Mouse (Mus musculus): Measurements from ENCODE around the gene Cobll1. TPM values are rescaled to one million over a fixed set of nuclear protein-coding genes. Genes with fewer than 3 reads are reported as not detected.

The Cobll1 gene
- total RNA-seq, 2 experiments from 2014 or later: 1.0 to 3.6 TPM

DNA sequence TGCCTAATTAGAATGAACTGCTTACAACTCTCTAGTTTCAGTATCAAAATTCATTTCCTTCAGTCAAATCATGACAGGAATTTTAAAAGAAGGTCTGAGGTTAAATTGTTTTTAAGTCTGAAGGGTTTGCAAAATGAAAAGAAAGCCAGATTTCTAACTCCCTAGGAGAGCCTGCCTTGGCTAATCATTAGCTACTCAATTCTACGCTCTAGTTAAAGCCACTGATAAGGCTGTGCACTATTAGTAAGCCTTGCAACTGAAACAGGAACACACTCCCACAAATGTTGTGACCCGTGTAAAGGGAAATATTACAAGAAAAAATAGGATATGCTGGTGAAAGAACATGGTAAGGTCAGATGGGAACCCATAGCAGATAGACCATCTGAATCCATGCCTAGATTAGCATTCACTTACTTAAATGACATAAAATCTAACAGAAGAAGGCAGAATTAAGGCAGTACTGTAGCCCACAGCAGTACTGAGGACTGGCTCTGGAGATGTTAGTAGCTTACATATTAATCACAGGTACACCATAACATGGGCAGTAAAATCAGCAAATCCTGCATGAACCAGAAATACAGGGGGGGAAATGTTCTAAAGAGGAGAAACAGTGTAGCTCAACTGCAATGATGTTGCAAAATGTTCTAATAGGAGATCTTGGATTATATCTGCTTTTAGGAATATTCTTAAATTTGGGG lies 122.6 kb downstream of the Cobll1 start:
- no peak for ATAC-seq (replicated peaks; ENCODE audit: poor library complexity, severe bottlenecking)

DNA sequence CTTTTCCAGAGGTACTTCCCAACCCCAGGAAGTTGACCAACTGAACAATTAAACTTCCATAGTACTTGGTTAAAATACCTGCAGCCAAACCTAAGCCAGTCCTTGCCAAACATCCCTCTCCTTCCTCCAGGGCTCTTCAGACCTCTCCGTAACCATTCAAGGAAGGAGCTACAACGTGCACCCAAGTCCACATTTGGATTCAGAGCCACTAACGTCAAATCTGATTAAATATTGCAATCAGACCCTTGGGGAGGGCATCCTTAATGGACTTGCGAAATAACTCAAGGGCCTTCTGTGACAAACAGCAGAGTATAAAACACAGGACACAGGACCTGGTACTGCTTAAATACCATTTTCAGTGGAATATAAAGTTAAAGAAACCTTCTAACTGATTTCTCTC lies 126.0 kb downstream of the Cobll1 start:
- peak; percentile 35; the same call in 1 of the 2 replicates for ATAC-seq (replicated peaks; ENCODE audit: poor library complexity, severe bottlenecking)

GRCm38 (mm10) chr2:65104569-65104968 lies 134.6 kb downstream of the Cobll1 start:
- no peak for ATAC-seq (replicated peaks; ENCODE audit: poor library complexity, severe bottlenecking)

- ATAC-seq (replicated peaks; ENCODE audit: poor library complexity, severe bottlenecking): no peak
These were observed 135.4 kb downstream of the Cobll1 start for GRCm38 (mm10) chr2:65103801-65104200.

- ATAC-seq (replicated peaks; ENCODE audit: poor library complexity, severe bottlenecking): peak; percentile 94
These were observed 137.8 kb downstream of the Cobll1 start for GRCm38 (mm10) chr2:65101388-65101787.

DNA sequence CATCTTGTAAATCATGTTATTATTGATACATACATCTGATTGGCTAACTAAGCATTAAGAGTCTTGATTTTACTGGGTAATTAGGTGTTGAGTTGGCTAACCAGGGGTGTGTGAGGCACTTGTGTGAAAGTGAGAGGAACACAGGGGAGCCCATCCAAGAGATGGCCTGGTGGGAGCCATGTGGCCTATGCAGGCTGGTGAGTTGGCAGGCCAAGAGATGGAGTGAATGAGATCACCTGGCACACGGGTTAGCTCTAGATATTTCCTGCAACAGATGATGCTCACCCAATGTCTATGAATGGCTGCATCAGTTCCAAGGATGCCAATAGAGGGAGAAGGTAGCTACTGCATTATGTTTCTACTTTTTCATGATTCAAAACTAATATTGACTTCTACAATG lies 139.2 kb downstream of the Cobll1 start:
- ATAC-seq (replicated peaks; ENCODE audit: poor library complexity, severe bottlenecking): no peak

- ATAC-seq (replicated peaks; ENCODE audit: poor library complexity, severe bottlenecking): no peak
These were observed 143.6 kb downstream of the Cobll1 start for GRCm38 (mm10) chr2:65095571-65095970.

DNA sequence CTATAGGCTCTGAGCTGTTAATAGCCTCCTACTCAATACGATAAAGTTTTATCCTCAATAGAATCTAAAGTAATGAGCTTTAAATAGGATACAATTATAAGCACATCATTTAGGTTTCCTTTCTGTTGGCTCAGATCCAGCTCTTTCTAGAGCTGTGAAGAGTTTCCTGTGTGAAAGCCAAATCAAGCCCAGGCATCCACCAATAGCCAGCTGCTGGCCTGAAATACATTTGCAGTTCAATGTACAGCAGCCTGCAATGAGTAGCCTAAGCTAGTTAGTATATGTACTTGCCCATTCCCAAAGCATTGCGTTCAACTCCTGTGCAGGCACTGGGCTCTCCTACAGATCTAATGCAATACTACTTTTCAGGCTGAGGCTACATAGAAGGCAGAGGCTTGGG lies 145.2 kb downstream of the Cobll1 start:
- ATAC-seq (replicated peaks; ENCODE audit: poor library complexity, severe bottlenecking): no peak

DNA sequence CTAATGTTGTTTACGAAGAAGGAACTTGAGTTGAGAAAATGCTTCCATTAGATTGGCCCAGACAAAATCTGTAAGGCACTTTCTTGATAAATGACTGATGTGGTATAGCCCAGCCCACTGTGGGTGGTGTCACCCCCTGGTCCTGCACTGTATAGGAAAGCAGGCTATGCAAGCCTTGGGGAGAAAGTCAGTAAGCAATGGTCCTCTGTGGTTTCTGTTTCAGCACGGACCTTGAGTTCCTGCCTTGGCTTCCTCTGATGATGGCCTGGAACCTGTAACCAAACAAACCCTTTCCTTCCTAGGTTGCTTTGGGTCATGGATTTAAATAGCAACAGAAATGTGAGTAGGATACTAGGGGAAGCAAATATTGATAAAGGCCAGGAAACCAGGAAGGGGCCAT lies 148.2 kb downstream of the Cobll1 start:
- peak; percentile 33; the same call in 1 of the 2 replicates for ATAC-seq (replicated peaks; ENCODE audit: poor library complexity, severe bottlenecking)

DNA sequence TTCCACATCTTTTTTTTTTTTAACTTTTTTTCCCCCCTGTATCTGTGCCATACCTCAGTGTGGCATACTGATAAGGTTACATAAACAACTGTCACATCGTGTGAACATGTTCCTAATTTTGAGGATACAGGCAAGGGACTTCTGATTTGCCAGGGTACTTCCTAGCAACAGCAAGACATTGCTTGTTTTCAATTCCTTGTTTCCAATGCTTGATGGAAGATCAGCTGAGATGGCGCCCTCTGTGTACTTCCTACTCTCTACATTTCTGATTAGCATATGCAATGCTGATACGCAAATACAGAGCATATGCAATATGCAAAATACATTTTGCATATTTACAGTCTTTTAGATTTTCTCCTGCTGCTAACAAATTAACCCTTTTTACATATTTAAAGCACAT lies 152.0 kb downstream of the Cobll1 start:
- ATAC-seq (replicated peaks; ENCODE audit: poor library complexity, severe bottlenecking): peak; percentile 61

DNA sequence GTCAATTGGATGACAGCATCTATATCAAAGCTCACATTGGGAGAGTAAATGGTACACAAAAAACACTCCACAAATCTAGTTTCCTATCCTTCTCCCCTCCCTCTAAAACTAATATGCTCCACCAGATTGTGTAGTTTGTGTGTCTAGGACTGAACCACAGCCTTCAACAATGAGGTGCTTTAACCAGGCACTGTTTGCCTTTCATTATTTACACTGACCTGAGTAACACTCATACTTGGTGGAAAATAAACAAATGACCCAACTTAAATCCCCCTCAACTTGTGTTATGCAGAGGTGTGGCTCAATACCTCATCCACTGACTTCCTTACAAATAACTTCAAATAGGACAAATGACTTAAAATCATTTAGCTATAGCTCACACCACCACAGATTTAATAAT lies 155.8 kb downstream of the Cobll1 start:
- no peak for ATAC-seq (replicated peaks; ENCODE audit: poor library complexity, severe bottlenecking)

- no peak for ATAC-seq (replicated peaks; ENCODE audit: poor library complexity, severe bottlenecking)
These were observed 161.7 kb downstream of the Cobll1 start for GRCm38 (mm10) chr2:65077544-65077943.

GRCm38 (mm10) chr2:65075840-65076239 lies 163.4 kb downstream of the Cobll1 start:
- ATAC-seq (replicated peaks; ENCODE audit: poor library complexity, severe bottlenecking): no peak

- no peak for ATAC-seq (replicated peaks; ENCODE audit: poor library complexity, severe bottlenecking)
These were observed 163.8 kb downstream of the Cobll1 start for GRCm38 (mm10) chr2:65075431-65075830.

DNA sequence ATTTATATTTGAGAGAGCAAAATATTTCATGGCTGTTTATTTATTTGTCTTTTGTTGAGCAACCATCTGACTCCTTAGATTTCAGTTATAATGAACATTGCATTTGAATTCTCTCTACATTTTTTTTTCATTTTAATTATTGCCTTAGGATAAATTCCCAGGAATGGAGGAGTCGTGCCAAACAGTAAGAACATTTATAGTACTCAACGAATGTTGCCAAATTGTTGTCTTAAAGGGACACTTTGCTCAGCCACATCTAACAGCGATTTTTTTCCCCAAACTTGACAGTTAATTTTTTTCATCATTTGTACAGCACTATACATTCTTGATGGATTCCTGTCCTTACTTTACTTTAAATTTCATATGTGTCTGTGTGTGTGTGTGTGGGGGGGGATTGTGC lies 167.0 kb downstream of the Cobll1 start:
- ATAC-seq (replicated peaks; ENCODE audit: poor library complexity, severe bottlenecking): no peak

GRCm38 (mm10) chr2:65053764-65054163 lies 185.4 kb downstream of the Cobll1 start:
- no peak; the same call in 1 of the 2 replicates for ATAC-seq (replicated peaks; ENCODE audit: poor library complexity, severe bottlenecking)

- no peak for ATAC-seq (replicated peaks; ENCODE audit: poor library complexity, severe bottlenecking)
These were observed 186.8 kb downstream of the Cobll1 start for GRCm38 (mm10) chr2:65052191-65053012.

DNA sequence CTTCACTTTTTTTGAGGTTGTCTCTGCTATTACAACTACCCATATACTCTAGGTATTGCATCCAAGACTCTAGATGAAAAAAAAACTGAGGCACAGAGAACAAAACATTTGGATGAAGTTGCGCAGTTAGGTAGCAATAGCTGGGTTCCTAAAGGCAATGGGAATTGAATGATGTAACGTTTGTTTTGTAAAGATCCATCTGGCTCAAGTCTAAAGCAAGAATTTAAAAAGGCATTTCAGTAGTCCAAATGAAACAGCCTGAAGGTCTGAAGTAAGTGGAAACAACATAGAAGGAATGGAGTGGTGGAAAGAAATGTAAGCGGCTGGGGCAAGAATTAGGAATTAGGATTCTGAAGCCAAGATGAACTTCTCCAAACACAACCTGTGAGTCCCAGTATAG lies 188.4 kb downstream of the Cobll1 start:
- no peak for ATAC-seq (replicated peaks; ENCODE audit: poor library complexity, severe bottlenecking)

DNA sequence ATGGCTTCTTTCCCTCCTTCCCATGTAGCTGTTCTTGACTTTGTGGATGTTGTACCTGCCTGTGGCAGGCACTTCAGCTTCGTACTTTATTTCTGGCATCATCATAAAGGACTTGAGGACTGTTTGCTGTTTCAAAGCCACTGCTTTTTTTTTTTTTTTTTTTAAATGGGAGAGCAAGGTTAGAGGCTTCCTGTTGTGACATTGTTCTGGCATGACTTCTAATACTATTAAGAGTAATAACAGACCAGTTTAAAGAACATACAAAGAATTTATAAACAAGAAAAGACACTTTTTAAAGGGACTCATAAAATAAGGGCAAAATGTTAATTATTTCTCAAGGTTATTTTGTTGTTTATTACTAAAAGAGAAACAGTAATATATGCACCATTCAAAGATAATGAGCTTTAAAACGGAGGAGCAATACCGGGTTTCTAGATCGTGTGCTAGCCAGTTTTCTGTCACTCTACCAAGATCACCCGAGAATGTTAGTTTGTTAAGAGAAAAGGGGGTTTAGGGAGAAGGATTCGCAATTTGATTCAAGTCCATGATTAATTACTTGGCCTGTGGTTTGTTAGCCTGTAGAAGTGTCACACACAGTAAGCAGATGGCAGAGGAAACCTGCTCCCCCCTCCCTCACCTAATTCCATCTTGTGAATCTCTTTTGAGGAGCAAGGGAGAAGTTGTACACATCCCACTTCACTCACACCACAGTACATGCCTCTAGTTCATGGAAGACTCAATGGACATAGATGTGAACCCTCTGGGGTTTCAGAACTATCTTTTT lies 190.8 kb downstream of the Cobll1 start:
- no peak for ATAC-seq (replicated peaks; ENCODE audit: poor library complexity, severe bottlenecking)
